Mouse (Mus musculus) intestine, embryonic 15.5 days (tissue): ENCODE results near the gene Olfr1179. TPM values are rescaled to one million over a fixed set of nuclear protein-coding genes. Genes with fewer than 3 reads are reported as not detected.
"Not testable (repeated sequence)": the region's sequence is repeated elsewhere in the genome, so short reads cannot be mapped to it uniquely, and the experiment has no call there.

ENCODE experiments used
- ATAC-seq: fragments of 200-750 bp; cut with Nextera tagmentation; 2 replicates; pipeline ENCODE4 v1.8.0; 2017; ENCODE audit warnings: moderate TSS enrichment, moderate library complexity
- H3K27ac ChIP-seq: fragments of 300-500 bp; sonication (generic); 2 replicates; pipeline ENCODE4 v1.5.1; 2015; ENCODE audit warnings: mild to moderate bottlenecking, inconsistent platforms
- H3K27me3 ChIP-seq: fragments of 300-500 bp; sonication (generic); replicated peaks from 2 replicates; pipeline ENCODE4 v1.6.1; 2015; ENCODE audit warnings: inconsistent platforms
- H3K36me3 ChIP-seq: fragments of 300-500 bp; sonication (generic); 2 replicates; pipeline ENCODE4 v1.6.1; 2015; ENCODE audit warnings: inconsistent platforms
- H3K4me1 ChIP-seq: fragments of 300-500 bp; sonication (generic); replicated peaks from 2 replicates; pipeline ENCODE4 v1.6.1; 2015; ENCODE audit warnings: inconsistent platforms
- H3K4me2 ChIP-seq: fragments of 300-500 bp; sonication (generic); replicated peaks from 2 replicates; pipeline ENCODE4 v1.6.1; 2015; ENCODE audit warnings: mild to moderate bottlenecking, inconsistent platforms
- H3K4me3 ChIP-seq: fragments of 300-500 bp; sonication (generic); replicated peaks from 2 replicates; pipeline ENCODE4 v1.5.1; 2015; ENCODE audit warnings: inconsistent platforms
- H3K9ac ChIP-seq: fragments of 300-500 bp; sonication (generic); 2 replicates; pipeline ENCODE4 v1.6.1; 2015; ENCODE audit warnings: inconsistent platforms
- H3K9me3 ChIP-seq: fragments of 300-500 bp; sonication (generic); 2 replicates; pipeline ENCODE4 v1.6.1; 2016; ENCODE audit warnings: inconsistent platforms
- WGBS: fragments of 180-500 bp; shearing (Covaris S2); methylation state at CpG from one replicate; pipeline ENCODE4 v1.1.7; 2015; 5-methylcytosine and 5-hydroxymethylcytosine counted together
- polyA plus RNA-seq: library from polyadenylated mRNA; unstranded; fragments of >200 nt; fragmentation: Nextera tagmentation; extraction: Ambion mirVana; gene quantifications from 2 replicates; pipeline ENCODE4 v1.2.1, GENCODE M21; 2015

Gene Olfr1179
- polyA plus RNA-seq = not detected in 2 replicates

- H3K4me2 ChIP-seq = no peak within 1 kb of the TSS
- no peak for ATAC-seq
- H3K4me1 ChIP-seq = no peaks in the 10 kb centered on the region
- no peak within 1 kb of the TSS for H3K27ac ChIP-seq
- no peak within 1 kb of the TSS for H3K9ac ChIP-seq
- H3K27me3 ChIP-seq = no peaks in the 10 kb centered on the region
- no peaks in the 10 kb centered on the region for H3K9me3 ChIP-seq
- 69% methylated on average over 3 of the region's 3 CpGs for WGBS
- no peaks in the 10 kb centered on the region for H3K36me3 ChIP-seq
- no peak within 1 kb of the TSS for H3K4me3 ChIP-seq
Measured at GRCm38 (mm10) chr2:88406353-88406752, at the start of gene Olfr1179. TSS of gene Olfr1179 (minus strand) at chr2:88406453.

- H3K27me3 ChIP-seq, H3K9ac ChIP-seq, H3K4me3 ChIP-seq, H3K36me3 ChIP-seq, H3K4me1 ChIP-seq, H3K4me2 ChIP-seq, H3K27ac ChIP-seq, H3K9me3 ChIP-seq, ATAC-seq: not testable (repeated sequence)
- 85% methylated on average over 1 of the region's 1 CpGs for WGBS
Measured at GRCm38 (mm10) chr2:88454567-88454966, 48.3 kb upstream of the Olfr1179 start, which contains the start of gene Olfr1183. TSS of gene Olfr1183 (plus strand) at chr2:88454867.

GRCm38 (mm10) chr2:88449031-88449430 lies 42.8 kb upstream of the Olfr1179 start, which contains the start of gene Gm13757:
TSS of gene Gm13757 (minus strand) at chr2:88449131.
- Histone ChIP-seq H3K36me3 (no peaks in the 10 kb centered on the region), H3K4me3 (no peak within 1 kb of the TSS), H3K9me3 (no peaks in the 10 kb centered on the region), H3K27me3 (no peaks in the 10 kb centered on the region), H3K4me2 (no peak within 1 kb of the TSS), H3K4me1 (no peaks in the 10 kb centered on the region), H3K9ac (no peak within 1 kb of the TSS), H3K27ac (no peak within 1 kb of the TSS)
- 82% methylated on average over 1 of the region's 1 CpGs for WGBS
- ATAC-seq = no peak

GRCm38 (mm10) chr2:88426071-88426470 lies 19.8 kb upstream of the Olfr1179 start, which contains the start of gene Olfr1181:
TSS of gene Olfr1181 (minus strand) at chr2:88426171.
- no peak within 1 kb of the TSS for H3K27ac ChIP-seq
- 79% methylated on average over 1 of the region's 1 CpGs for WGBS
- H3K4me2 ChIP-seq = no peak within 1 kb of the TSS
- no peak within 1 kb of the TSS for H3K4me3 ChIP-seq
- no peaks in the 10 kb centered on the region for H3K9me3 ChIP-seq
- no peak within 1 kb of the TSS for H3K9ac ChIP-seq
- H3K27me3 ChIP-seq = no peaks in the 10 kb centered on the region
- H3K36me3 ChIP-seq = no peaks in the 10 kb centered on the region
- H3K4me1 ChIP-seq = no peaks in the 10 kb centered on the region
- ATAC-seq = no peak

- Histone ChIP-seq H3K36me3 (no peaks in the 10 kb centered on the region), H3K9ac (no peak within 1 kb of the TSS), H3K9me3 (no peaks in the 10 kb centered on the region), H3K27me3 (no peaks in the 10 kb centered on the region), H3K4me3 (no peak within 1 kb of the TSS), H3K4me2 (no peak within 1 kb of the TSS), H3K4me1 (no peaks in the 10 kb centered on the region), H3K27ac (no peak within 1 kb of the TSS)
- 70% methylated on average over 2 of the region's 2 CpGs for WGBS
- ATAC-seq = no peak
Measured at GRCm38 (mm10) chr2:88419051-88419450, 12.8 kb upstream of the Olfr1179 start, which contains the start of gene Olfr1180. TSS of gene Olfr1180 (minus strand) at chr2:88419151.

- Histone ChIP-seq H3K4me2 (no peak within 1 kb of the TSS), H3K4me1 (no peaks in the 10 kb centered on the region), H3K9me3 (no peaks in the 10 kb centered on the region), H3K4me3 (no peak within 1 kb of the TSS), H3K9ac (no peak within 1 kb of the TSS), H3K27ac (no peak within 1 kb of the TSS), H3K27me3 (no peaks in the 10 kb centered on the region), H3K36me3 (no peaks in the 10 kb centered on the region)
- 85% methylated on average over 1 of the region's 1 CpGs for WGBS
- no peak for ATAC-seq
Measured at GRCm38 (mm10) chr2:88386762-88387161, 19.5 kb downstream of the Olfr1179 start, which contains the start of gene Olfr1178. TSS of gene Olfr1178 (plus strand) at chr2:88387062.

GRCm38 (mm10) chr2:88356304-88356703 lies 49.9 kb downstream of the Olfr1179 start:
- no peak for ATAC-seq
- WGBS = 1% methylated on average over 2 of the region's 2 CpGs
- Histone ChIP-seq H3K9me3 (no peaks in the 10 kb centered on the region), H3K36me3 (no peaks in the 10 kb centered on the region), H3K4me1 (no peaks in the 10 kb centered on the region), H3K4me2 (no peak overlapping the region), H3K27ac (no peak overlapping the region), H3K27me3 (no peaks in the 10 kb centered on the region), H3K9ac (no peak overlapping the region), H3K4me3 (no peak overlapping the region)

Other genes starting within 250 kb of the Olfr1179 start
- gene Olfr1168, start 224.6 kb downstream of the Olfr1179 start, polyA plus RNA-seq = not detected in 2 replicates
- gene Olfr1170, start 178.1 kb downstream of the Olfr1179 start, polyA plus RNA-seq = not detected in 2 replicates
- gene Olfr1173, start 126.6 kb downstream of the Olfr1179 start, polyA plus RNA-seq = not detected in 2 replicates
- not detected in 2 replicates for gene Olfr1174-ps, start 91.3 kb downstream of the Olfr1179 start, polyA plus RNA-seq
- not detected in 2 replicates for gene Olfr1175-ps, start 79.2 kb downstream of the Olfr1179 start, polyA plus RNA-seq
- not detected in 2 replicates for gene Olfr1176, start 69.7 kb downstream of the Olfr1179 start, polyA plus RNA-seq
- not detected in 2 replicates for gene Olfr1177-ps, start 60.0 kb downstream of the Olfr1179 start, polyA plus RNA-seq
- not detected in 2 replicates for gene Olfr1178, start 19.4 kb downstream of the Olfr1179 start, polyA plus RNA-seq
- gene Olfr1180, start 12.7 kb upstream of the Olfr1179 start, polyA plus RNA-seq = not detected in 2 replicates
- gene Olfr1181, start 19.7 kb upstream of the Olfr1179 start, polyA plus RNA-seq = not detected in 2 replicates
- gene Gm13757, start 42.7 kb upstream of the Olfr1179 start, polyA plus RNA-seq = not detected in 2 replicates
- not detected in 2 replicates for gene Olfr1183, start 48.4 kb upstream of the Olfr1179 start, polyA plus RNA-seq
- not detected in 2 replicates for gene Olfr1184, start 77.1 kb upstream of the Olfr1179 start, polyA plus RNA-seq
- gene Olfr1185-ps1, start 86.9 kb upstream of the Olfr1179 start, polyA plus RNA-seq = not detected in 2 replicates
- not detected in 2 replicates for gene Olfr1186, start 112.1 kb upstream of the Olfr1179 start, polyA plus RNA-seq
- gene Olfr1188, start 150.5 kb upstream of the Olfr1179 start, polyA plus RNA-seq = not detected in 2 replicates
- not detected in 2 replicates for gene Olfr1189, start 180.0 kb upstream of the Olfr1179 start, polyA plus RNA-seq
- not detected in 2 replicates for gene Olfr1191-ps1, start 234.1 kb upstream of the Olfr1179 start, polyA plus RNA-seq
- not detected in 2 replicates for gene Olfr1192-ps1, start 242.1 kb upstream of the Olfr1179 start, polyA plus RNA-seq